Mouse (Mus musculus) Patski (cell line): ENCODE measurements around the gene Stat5a. TPM values are rescaled to one million over a fixed set of nuclear protein-coding genes. Genes with fewer than 3 reads are reported as not detected.

Experiments used
- ATAC-seq: fragments of 100-300 bp; one replicate; pipeline ENCODE4 v1.8.0; 2021
- CTCF ChIA-PET: fragments of 350-600 bp; sonication (Branson Sonifier 250); formaldehyde crosslinking; loops from one replicate; lab custom pipeline; 2022; ENCODE audit warnings: inconsistent platforms; lab: Charles Lee
- POLR2A ChIA-PET: fragments of 350-600 bp; sonication (Branson Sonifier 250); formaldehyde crosslinking; loops from one replicate; lab custom pipeline; 2022; ENCODE audit warnings: antibody characterized with exemption, inconsistent platforms; lab: Charles Lee
- DNase-seq: peaks from one replicate; pipeline ENCODE4 v3.0.0-alpha.2; 2011; ENCODE audit warnings: low read depth, low spot score
- H3K27me3 ChIP-seq: fragments of 371-371 bp; one replicate; pipeline ENCODE4 v1.5.1; 2021
- CTCF ChIP-seq: fragments of 100-300 bp; IDR thresholded peaks from one replicate; pipeline ENCODE4 v1.5.1; 2021
- in situ Hi-C: fragments of 300-500 bp; cut with MboI; formaldehyde crosslinking; loops from 3 replicates; pipeline ENCODE4 v1.11.1; 2018; ENCODE audit warnings: low pct_unique_long_range_greater_than_20kb, mixed read lengths
- polyA plus RNA-seq: library from polyadenylated mRNA; unstranded; gene quantifications from one replicate; pipeline ENCODE4 v1.2.3, GENCODE M21; 2021

Gene Stat5a
- polyA plus RNA-seq, 1 experiment from 2014 or later, result 14.4 TPM

- in situ Hi-C loops, result no loop called here
- POLR2A ChIA-PET, result interaction anchor here (0.9 to 1.5 kb wide), 2 partner anchors 8 to 9 kb away, joined by 3 read pairs; partner anchors contain the start of gene Stat5b
These were observed 476 bp downstream of the Stat5a start for GRCm38 (mm10) chr11:100859579-100860075.

GRCm38 (mm10) chr11:100860198-100861048 lies 1.3 kb downstream of the Stat5a start:
- in situ Hi-C loops, result no loop called here
- ATAC-seq (peak; percentile 93), DNase-seq (no peak)
- ChIA-PET CTCF (interaction anchor here (1.0 to 1.8 kb wide), 2 partner anchors 10 to 20 kb away, joined by 3 to 4 read pairs; no protein-coding TSS in a partner anchor), POLR2A (interaction anchor here (0.9 to 1.5 kb wide), 3 partner anchors 9 to 148 kb away, joined by 3 to 4 read pairs (median 3); partner anchors contain the start of genes Kat2a and Stat5b)
- H3K27me3 ChIP-seq, result no peaks in the 10 kb centered on the region
- no peak for TF ChIP-seq CTCF

More at GRCm38 (mm10) chr11:100859579-100860075, 476 bp downstream of the Stat5a start:
- no peaks in the 10 kb centered on the region for H3K27me3 ChIP-seq
- CTCF ChIA-PET, result no interaction called here
- DNase-seq, result no peak
- no peak for ATAC-seq
- no peak for TF ChIP-seq CTCF

GRCm38 (mm10) chr11:100861335-100861734 lies 2.2 kb downstream of the Stat5a start:
- in situ Hi-C loops, result no loop called here
- no peak for TF ChIP-seq CTCF
- no peak for DNase-seq
- POLR2A ChIA-PET, result interaction anchor here (0.6 to 1.0 kb wide), 3 partner anchors 15 to 149 kb away, joined by 3 to 4 read pairs (median 4); partner anchors contain the start of gene Kat2a
- ATAC-seq, result no peak
- CTCF ChIA-PET, result interaction anchor here (0.9 to 1.8 kb wide), 2 partner anchors 9 to 19 kb away, joined by 3 to 4 read pairs; no protein-coding TSS in a partner anchor
- H3K27me3 ChIP-seq, result no peaks in the 10 kb centered on the region

- in situ Hi-C loops, result no loop called here
- no peaks in the 10 kb centered on the region for H3K27me3 ChIP-seq
- ATAC-seq (no peak), DNase-seq (no peak)
- ChIA-PET CTCF (interaction anchor here (0.9 to 1.8 kb wide), 2 partner anchors 9 to 19 kb away, joined by 3 to 4 read pairs; no protein-coding TSS in a partner anchor), POLR2A (interaction anchor here (0.6 to 1.0 kb wide), 3 partner anchors 15 to 150 kb away, joined by 3 to 4 read pairs (median 4); partner anchors contain the start of gene Kat2a)
- no peak for TF ChIP-seq CTCF
These were observed 2.7 kb downstream of the Stat5a start for GRCm38 (mm10) chr11:100861836-100862235.

GRCm38 (mm10) chr11:100863141-100863540 lies 4.0 kb downstream of the Stat5a start:
- no peak for TF ChIP-seq CTCF
- ChIA-PET POLR2A (no interaction called here), CTCF (no interaction called here)
- in situ Hi-C loops, result no loop called here
- ATAC-seq (no peak), DNase-seq (no peak)
- H3K27me3 ChIP-seq, result no peaks in the 10 kb centered on the region

- no peak for DNase-seq
- in situ Hi-C loops, result no loop called here
- CTCF ChIA-PET, result no interaction called here
These were observed 6.5 kb downstream of the Stat5a start for GRCm38 (mm10) chr11:100865618-100866017.

GRCm38 (mm10) chr11:100870256-100870967 lies 11.3 kb downstream of the Stat5a start:
- CTCF ChIA-PET, result interaction anchor here (1.3 to 1.6 kb wide), 2 partner anchors 9 to 10 kb away, joined by 3 read pairs; no protein-coding TSS in a partner anchor
- in situ Hi-C loops, result no loop called here
- ATAC-seq, result no peak

More at GRCm38 (mm10) chr11:100865618-100866017, 6.5 kb downstream of the Stat5a start:
- ATAC-seq, result no peak
- no peaks in the 10 kb centered on the region for H3K27me3 ChIP-seq
- POLR2A ChIA-PET, result no interaction called here
- TF ChIP-seq CTCF, result no peak

GRCm38 (mm10) chr11:100870968-100871350 lies 11.8 kb downstream of the Stat5a start:
- TF ChIP-seq CTCF, result no peak

More at GRCm38 (mm10) chr11:100870256-100870967, 11.3 kb downstream of the Stat5a start:
- no peak for TF ChIP-seq CTCF
- no peaks in the 10 kb centered on the region for H3K27me3 ChIP-seq
- POLR2A ChIA-PET, result no interaction called here
- no peak for DNase-seq

GRCm38 (mm10) chr11:100875761-100876160 lies 16.6 kb downstream of the Stat5a start:
- TF ChIP-seq CTCF, result no peak
- H3K27me3 ChIP-seq, result no peaks in the 10 kb centered on the region
- no peak for DNase-seq
- ChIA-PET POLR2A (no interaction called here), CTCF (no interaction called here)
- no peak for ATAC-seq
- in situ Hi-C loops, result no loop called here

More at GRCm38 (mm10) chr11:100870968-100871350, 11.8 kb downstream of the Stat5a start:
- ATAC-seq (no peak), DNase-seq (no peak)
- in situ Hi-C loops, result no loop called here
- POLR2A ChIA-PET, result no interaction called here
- no peaks in the 10 kb centered on the region for H3K27me3 ChIP-seq
- CTCF ChIA-PET, result interaction anchor here (1.3 to 1.6 kb wide), 2 partner anchors 9 to 10 kb away, joined by 3 read pairs; no protein-coding TSS in a partner anchor
